Mouse (Mus musculus): ENCODE measurements around the gene Pklr. TPM values are rescaled to one million over a fixed set of nuclear protein-coding genes. Genes with fewer than 3 reads are reported as not detected.

Gene Pklr
- polyA plus RNA-seq, 1 experiment from 2014 or later: 148 TPM

Other genes starting within 250 kb of the Pklr start
- gene Msto1, start 222.1 kb upstream of the Pklr start, polyA plus RNA-seq (2015; fragmentation: Nextera tagmentation; extraction: Ambion mirVana): 43.4 and 45.6 TPM in 2 replicates
- 13.1 and 13.8 TPM in 2 replicates for gene Ash1l, start 185.5 kb upstream of the Pklr start, polyA plus RNA-seq (2015; fragmentation: Nextera tagmentation; extraction: Ambion mirVana)
- gene Dap3, start 185.0 kb upstream of the Pklr start, polyA plus RNA-seq (2015; fragmentation: Nextera tagmentation; extraction: Ambion mirVana): 162 and 165 TPM in 2 replicates
- 31.0 and 34.2 TPM in 2 replicates for gene Rusc1, start 42.8 kb upstream of the Pklr start, polyA plus RNA-seq (2015; fragmentation: Nextera tagmentation; extraction: Ambion mirVana)
- gene Gm43738, start 35.0 kb upstream of the Pklr start, polyA plus RNA-seq (2015; fragmentation: Nextera tagmentation; extraction: Ambion mirVana): 0.09 TPM in 1 of 2 replicates, not detected in the other
- gene Fdps, start 34.2 kb upstream of the Pklr start, polyA plus RNA-seq (2015; fragmentation: Nextera tagmentation; extraction: Ambion mirVana): 625 and 664 TPM in 2 replicates
- 2.0 TPM in 2 replicates for gene Hcn3, start 24.1 kb downstream of the Pklr start, polyA plus RNA-seq (2015; fragmentation: Nextera tagmentation; extraction: Ambion mirVana)
- 17.3 and 18.0 TPM in 2 replicates for gene Clk2, start 28.7 kb downstream of the Pklr start, polyA plus RNA-seq (2015; fragmentation: Nextera tagmentation; extraction: Ambion mirVana)
- 141 and 142 TPM in 2 replicates for gene Scamp3, start 41.3 kb downstream of the Pklr start, polyA plus RNA-seq (2015; fragmentation: Nextera tagmentation; extraction: Ambion mirVana)
- gene Fam189b, start 47.0 kb downstream of the Pklr start, polyA plus RNA-seq (2015; fragmentation: Nextera tagmentation; extraction: Ambion mirVana): 16.7 and 20.8 TPM in 2 replicates
- gene Gba, start 66.8 kb downstream of the Pklr start, polyA plus RNA-seq (2015; fragmentation: Nextera tagmentation; extraction: Ambion mirVana): 73.1 and 87.5 TPM in 2 replicates
- gene Thbs3, start 79.0 kb downstream of the Pklr start, polyA plus RNA-seq (2015; fragmentation: Nextera tagmentation; extraction: Ambion mirVana): 18.9 and 20.3 TPM in 2 replicates
- gene Mtx1, start 90.9 kb downstream of the Pklr start, polyA plus RNA-seq (2015; fragmentation: Nextera tagmentation; extraction: Ambion mirVana): 214 and 234 TPM in 2 replicates
- gene Muc1, start 92.9 kb downstream of the Pklr start, polyA plus RNA-seq (2015; fragmentation: Nextera tagmentation; extraction: Ambion mirVana): 13.2 and 13.4 TPM in 2 replicates
- 316 and 334 TPM in 2 replicates for gene Krtcap2, start 109.8 kb downstream of the Pklr start, polyA plus RNA-seq (2015; fragmentation: Nextera tagmentation; extraction: Ambion mirVana)
- gene Trim46, start 110.2 kb downstream of the Pklr start, polyA plus RNA-seq (2015; fragmentation: Nextera tagmentation; extraction: Ambion mirVana): 3.9 TPM in 2 replicates
- 119 and 126 TPM in 2 replicates for gene Dpm3, start 123.2 kb downstream of the Pklr start, polyA plus RNA-seq (2015; fragmentation: Nextera tagmentation; extraction: Ambion mirVana)
- gene Slc50a1, start 134.4 kb downstream of the Pklr start, polyA plus RNA-seq (2015; fragmentation: Nextera tagmentation; extraction: Ambion mirVana): 62.7 and 74.1 TPM in 2 replicates
- 62.9 and 69.6 TPM in 2 replicates for gene Efna1, start 145.0 kb downstream of the Pklr start, polyA plus RNA-seq (2015; fragmentation: Nextera tagmentation; extraction: Ambion mirVana)
- gene Efna3, start 186.8 kb downstream of the Pklr start, polyA plus RNA-seq (2015; fragmentation: Nextera tagmentation; extraction: Ambion mirVana): 5.9 and 7.5 TPM in 2 replicates
- 12.1 and 14.1 TPM in 2 replicates for gene Efna4, start 201.9 kb downstream of the Pklr start, polyA plus RNA-seq (2015; fragmentation: Nextera tagmentation; extraction: Ambion mirVana)
- 49.3 and 51.6 TPM in 2 replicates for gene Adam15, start 213.9 kb downstream of the Pklr start, polyA plus RNA-seq (2015; fragmentation: Nextera tagmentation; extraction: Ambion mirVana)
- gene Dcst2, start 225.8 kb downstream of the Pklr start, polyA plus RNA-seq (2015; fragmentation: Nextera tagmentation; extraction: Ambion mirVana): 2.8 and 5.0 TPM in 2 replicates
- 3.5 and 5.0 TPM in 2 replicates for gene Dcst1, start 229.1 kb downstream of the Pklr start, polyA plus RNA-seq (2015; fragmentation: Nextera tagmentation; extraction: Ambion mirVana)

Data from intestine, embryonic 16.5 days (tissue).